Mouse (Mus musculus) MN1 (cell line): ENCODE measurements around the gene Tctn3.

Source experiments
- DNase-seq: peaks from one replicate; pipeline ENCODE4 v3.0.0-alpha.2; 2016; ENCODE audit warnings: low spot score

Gene Tctn3

DNA sequence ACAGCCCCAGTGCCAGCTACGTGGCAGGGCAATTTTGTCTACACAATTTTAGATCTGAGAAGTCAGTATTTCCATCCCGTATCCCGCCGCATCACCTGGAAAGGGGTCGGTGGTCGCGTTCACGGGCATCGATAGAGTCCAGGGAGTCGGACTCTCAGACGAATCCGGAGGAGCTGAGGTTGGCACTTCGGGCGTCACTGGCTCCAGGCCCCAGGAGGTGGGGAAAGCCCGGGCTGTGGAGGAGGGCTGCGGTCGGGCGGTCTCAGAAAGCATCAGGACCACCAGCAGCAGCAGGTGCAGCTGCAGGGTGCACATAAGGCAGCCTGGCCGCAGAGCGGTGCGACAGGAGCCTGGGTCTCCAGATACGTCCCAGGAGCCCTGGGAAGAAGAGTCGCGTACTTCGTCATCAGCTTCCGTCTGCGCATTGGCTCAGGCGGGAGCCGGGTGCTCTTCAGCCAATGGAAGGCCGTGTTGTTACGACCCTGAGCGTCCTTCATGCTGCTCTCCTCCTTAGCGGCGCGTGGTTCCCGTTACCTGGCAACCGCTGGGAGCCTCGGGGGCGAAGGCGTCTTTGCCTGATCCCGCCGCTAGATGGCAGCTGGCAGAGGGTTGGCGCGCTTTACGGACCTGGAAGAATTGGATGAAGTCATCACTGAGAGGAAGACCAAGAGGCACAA, at the start of gene Tctn3, which contains the start of gene Entpd1:
Gene Tctn3, minus strand, starts transcription at position 404 of the 677 bp plus-strand sequence.
Gene Entpd1, plus strand, starts transcription at position 537 of the 677 bp plus-strand sequence.
- peak; percentile 95 for DNase-seq

DNA sequence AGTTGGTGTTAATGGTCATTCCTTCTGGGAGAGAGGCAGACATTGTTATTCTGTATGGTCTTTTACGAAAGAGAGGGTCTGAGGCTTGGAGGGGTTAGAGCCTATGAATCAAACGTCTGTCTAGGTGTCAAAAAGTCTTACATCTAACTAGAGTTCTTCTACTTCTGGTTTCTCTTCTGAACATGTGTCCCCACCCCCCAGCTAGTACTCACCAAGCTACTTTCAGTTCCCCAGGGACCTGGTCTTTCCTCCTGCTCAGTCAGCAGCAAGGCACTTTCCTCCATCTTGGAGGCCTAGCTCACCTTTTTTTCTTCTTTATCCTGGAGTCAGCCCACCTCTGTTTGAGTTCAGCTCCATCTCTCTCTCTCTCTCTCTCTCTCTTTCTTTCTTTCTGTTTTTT, 49.1 kb upstream of the Tctn3 start:
- DNase-seq, result no peak

DNA sequence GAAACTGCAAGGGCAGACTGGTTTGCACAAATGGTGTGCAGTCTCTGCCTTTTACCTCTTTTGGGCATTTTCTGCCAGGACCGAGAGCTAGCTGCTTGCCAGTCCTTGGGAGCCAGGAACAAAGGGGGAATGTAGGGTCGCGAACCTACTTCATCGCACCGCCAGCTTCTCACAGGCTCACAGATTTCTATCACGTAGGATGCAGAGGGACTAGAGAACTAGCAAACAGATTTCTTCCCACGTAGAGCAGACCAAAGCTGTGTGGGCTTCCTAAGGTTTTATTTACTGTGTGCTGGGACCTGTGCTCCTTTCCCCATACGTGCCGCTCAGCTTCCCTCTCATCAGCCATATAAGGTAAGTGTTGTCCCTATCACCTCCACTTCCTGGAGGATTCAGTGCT, 48.5 kb upstream of the Tctn3 start:
- DNase-seq, result no peak

DNA sequence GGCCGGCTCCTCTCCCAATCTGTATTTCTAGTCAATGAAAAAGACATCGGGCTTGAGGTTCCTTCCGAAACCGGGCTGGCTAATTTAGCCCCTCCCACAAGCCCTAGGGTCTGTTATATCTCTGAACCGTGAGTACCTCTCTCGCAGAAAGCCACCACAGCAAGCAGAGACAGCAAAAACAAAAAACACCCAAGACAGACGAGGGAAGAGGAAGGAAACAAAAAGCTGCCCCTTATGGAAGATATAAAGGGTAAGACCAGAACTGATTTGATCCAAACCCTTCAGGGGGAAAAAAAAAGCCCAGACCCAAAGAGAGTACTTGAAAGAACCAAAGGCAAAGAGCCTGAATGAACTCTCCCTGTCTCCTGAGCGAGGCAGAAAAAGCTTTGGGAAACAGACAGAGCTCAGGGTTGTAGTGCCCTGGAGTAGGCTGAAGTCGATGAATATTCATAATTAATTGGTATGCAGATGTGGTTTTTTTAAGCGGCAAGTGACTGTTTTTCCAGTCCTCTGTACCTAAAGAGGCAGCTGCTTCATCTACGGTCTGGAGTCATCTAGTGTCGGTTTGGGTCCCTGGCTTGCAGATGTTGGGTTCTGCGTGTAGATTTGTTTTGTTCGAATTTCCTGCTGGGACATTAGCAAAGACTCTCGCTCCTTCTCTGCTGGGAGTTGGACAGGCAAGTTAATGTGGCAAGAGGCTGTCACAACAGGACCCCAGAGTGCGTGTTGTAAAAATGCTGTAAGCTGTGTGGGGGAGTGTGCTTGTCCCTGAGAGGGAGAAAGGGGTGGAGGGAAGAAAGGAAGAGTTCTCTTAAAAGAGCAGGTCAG, 47.8 kb upstream of the Tctn3 start:
- no peak for DNase-seq

DNA sequence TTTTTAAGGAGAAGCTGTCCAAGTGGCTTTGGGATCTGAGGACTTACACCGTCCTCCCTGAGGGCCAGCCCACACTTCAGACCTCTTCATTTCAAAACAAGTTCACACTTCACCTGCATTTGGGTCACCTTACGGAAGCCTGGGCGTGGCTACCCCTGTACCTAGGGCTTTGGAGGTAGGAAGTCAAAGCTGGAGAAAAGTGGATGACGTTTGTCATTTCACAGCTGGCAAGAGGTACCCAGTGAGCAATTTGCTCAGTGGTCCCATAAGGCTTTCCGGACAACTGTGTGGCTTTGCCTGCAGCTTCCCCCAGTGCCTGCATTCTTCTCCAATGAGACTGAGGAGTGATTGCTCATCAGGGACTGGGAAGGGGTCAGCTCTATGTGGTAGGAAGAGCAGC, 46.9 kb upstream of the Tctn3 start:
- DNase-seq, result no peak

DNA sequence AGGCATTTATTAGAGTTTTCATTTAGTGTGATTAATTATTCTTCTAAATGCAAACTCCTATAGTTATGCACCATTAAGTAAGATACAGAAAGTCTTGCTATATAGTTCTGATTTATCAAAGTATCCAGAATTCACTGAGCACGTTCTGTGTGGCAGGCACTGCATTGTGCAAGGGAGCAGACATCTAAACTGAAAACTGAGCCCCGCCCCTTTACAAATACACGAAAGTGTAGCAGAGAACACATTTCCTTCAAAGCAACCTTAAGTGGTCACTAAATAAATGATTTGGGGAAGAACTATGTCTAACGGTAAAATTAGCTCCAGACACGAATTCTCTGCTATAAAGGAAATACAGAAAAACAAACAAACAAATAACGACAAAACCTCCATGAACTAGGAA, 46.2 kb upstream of the Tctn3 start:
- DNase-seq, result no peak

DNA sequence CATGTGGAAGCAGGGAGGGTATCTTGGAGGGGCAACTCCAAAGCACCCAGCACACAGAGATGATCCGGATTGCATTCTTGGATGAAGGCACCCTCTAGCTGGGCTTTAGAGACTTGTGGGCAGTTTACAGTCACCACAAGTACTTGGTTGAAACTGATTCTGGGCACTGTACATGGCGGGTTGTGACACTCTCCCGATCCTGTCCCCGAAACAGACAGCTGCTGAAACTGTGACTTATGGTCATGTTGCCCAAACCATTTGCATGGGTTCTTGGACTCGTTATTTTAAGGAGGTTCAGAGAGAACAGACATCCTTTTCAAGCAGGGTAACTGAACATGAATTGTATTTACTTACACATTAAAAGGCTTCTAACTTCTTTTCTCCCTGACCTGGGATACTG, 44.2 kb upstream of the Tctn3 start:
- no peak for DNase-seq

DNA sequence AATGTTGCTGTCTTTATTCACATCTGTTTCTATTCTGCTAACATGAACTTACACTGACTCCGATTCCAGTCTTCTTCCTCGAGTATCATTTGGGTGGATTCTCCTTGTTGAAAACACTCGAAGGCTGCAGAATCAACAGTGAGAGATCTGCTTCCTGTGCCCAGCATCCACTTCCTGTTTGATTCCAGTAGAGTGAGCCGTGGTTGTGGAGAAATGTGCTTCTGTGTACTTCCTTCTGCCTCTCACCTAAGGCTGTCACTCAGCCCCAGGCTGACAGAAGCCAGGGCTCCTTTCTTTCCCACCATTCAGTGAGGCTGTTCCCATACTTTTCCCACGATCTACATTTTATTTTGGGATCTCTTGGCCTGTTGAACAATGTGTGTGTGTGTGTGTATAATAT, 38.1 kb upstream of the Tctn3 start:
- DNase-seq, result no peak

DNA sequence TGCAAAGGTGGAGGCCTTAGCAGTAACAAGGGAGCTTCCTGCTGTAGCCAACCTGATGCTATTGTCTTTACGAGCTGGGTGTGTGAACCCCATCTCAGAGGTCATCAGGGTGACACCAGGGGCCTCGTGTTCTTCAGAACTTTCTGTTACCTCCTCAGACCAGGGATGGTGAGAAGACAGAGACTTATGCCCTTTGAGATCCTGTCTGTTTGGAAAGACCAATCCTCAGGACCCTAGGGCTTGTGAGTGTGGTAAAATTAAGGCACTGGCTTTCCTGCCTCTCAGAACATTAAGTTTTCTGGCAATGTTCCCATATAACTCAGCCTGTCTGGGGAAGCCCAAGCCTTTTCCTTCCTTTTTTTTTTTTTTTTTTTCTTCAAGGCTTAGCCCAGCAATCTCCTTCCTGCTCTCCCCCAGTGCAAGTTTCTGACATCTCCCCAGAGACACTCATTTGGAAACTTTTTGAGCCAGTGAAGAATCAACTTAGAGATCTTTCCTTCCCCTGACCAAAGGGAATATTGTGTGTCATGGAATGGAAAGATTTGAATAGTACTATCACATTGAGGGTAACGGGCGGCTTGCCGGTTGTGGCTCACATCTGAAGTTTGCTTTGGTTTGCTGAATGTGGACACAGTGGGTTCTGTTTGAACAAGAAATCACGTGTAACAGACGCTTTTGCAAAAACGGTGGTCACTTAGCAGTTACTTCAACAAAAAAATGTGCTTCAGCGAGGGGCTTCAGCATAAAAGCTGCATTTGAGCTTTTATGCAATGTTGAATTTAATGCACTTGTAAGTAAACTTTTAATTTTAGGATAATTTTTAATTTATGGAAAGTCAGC, 35.5 kb upstream of the Tctn3 start:
- DNase-seq, result no peak

DNA sequence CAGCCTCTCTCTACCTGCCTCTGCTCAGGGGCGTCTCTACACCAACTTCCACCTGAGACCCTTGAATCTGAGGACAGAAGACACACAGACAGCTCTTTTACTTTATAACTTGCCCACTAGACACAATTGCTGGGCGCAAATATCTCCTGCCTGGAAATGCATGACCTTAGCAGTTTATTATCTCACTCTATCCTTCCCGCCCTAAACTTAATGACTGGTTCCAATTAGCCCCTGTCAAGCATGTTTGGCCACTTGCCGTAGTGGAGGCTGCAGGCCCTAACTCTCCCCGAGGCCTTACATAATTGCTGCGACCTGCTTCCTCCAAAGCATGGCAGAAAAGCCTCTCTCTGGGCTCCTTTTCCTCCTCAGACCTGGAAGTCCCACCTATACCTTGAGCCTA, 34.3 kb upstream of the Tctn3 start:
- no peak for DNase-seq

DNA sequence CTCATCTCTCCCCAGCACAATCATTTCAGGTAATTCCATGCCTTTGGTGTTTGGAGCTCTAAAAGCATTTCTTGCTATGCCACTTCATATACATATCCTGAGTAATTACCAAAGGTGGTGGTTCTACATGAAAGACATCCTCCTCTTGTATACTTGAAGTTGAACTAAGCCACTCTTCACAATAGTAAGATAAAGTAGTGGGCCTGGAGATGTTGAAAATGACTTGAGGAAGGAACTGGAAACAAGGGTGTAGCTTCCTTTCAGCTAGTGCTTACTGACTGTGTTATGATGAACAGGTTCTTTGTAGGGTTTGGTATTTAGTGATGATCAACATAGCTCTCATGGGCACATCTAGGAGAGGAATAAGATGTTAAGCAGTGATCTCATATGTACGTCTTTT, 31.8 kb upstream of the Tctn3 start:
- no peak for DNase-seq

DNA sequence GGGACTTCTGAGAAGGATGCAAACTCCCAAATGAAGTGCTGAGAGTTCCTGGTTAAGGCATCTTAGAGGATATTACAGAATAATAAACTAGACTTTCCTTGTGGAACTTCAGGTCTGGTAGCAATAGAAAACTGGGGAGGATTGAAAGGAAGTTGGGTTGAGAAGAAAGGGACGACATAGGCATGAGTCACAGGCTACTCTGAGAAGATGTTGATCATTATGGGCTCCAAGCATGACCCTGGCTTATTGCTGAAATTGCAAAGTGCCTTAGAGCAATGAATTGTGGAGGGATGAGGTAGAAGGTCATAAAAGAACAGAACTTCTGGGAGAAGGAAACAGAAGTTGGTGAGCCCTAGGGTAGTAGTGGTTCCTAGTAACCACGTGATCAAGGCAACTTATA, 28.8 kb upstream of the Tctn3 start:
- DNase-seq, result no peak

DNA sequence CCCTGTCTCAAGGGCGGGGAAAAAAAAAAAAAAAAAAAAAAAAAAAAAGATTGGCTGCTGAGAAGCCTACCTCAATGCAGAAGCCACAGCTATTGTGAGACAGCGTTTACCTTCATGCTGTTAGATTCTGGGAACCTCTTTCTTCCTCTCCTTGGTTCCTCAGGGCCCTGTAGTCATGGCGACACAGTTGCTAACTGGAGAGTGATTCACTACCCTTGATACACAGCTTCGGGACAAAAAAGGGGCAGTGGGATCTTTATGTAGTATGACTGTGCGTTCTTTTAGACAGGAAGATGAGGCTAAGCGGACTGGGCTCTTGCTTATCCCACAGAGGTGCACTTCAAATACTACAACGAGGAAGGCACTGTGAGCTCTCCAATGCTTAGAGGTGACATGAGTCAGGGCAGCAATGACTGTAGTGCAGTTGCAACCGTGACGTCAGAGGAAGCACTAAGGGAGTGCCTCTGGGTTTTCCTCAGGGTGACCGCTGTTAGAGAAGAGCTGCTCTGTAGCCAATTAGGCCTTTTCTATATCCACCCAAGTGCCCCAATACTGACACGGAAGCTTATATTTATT, 27.8 kb upstream of the Tctn3 start:
- DNase-seq, result no peak

DNA sequence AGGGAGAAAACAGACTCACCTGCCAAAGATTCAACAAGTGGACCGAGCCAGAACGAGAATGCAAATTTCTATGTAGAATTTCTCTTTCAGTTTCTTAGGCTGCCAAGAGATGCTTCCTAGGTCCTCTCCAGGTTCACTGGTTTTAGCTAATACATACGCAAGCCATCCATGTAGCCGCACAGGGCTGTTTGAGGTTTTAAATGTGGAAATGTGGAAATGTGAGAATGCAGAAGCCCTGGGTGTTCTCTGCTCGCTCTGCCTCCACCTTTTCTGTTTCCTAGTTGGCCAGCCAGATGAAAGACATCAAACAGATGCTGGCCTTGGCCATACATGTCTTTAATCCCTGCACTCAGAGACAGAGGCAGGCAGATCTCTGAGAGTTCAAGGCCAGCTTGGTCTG, 26.5 kb upstream of the Tctn3 start:
- DNase-seq, result no peak

DNA sequence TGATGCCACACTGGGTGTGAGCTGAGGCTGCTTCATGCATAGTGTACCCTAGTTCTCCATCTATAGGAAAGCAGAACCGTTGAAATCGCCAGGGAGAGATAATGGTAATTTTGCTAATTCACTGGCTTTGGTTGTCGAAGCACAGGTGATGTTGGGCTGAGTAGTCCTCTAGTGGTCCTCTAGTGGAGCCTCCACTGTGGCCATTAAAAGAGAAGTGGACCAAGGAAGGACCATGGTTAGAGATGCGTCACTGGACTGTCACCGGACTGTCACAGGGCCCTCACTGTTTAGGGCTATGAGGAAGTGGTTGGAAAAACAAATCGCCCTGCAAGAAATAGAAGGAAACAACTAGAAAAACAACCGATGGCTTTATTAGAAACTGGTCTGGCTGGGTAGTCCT, 25.6 kb upstream of the Tctn3 start:
- DNase-seq, result no peak

DNA sequence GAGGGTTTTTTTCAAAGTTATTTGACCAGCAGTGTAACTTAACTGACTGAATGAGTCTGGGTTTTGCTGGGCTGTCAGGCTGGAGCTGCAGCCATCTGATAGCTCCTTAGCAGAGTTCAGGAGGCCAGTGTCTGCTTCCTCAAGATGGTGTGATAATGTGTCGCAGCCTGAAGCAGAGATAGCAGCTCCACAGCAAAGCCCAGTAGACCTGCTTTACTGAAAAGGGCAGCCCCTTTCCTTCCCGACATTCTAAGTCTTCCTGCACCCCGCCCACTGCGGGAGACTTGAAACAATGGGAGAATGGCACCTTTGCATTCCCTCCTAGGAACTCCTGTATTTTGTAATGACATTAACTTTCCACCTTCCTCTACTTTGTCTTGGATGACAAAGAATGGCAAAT, 25.1 kb upstream of the Tctn3 start:
- DNase-seq, result no peak

DNA sequence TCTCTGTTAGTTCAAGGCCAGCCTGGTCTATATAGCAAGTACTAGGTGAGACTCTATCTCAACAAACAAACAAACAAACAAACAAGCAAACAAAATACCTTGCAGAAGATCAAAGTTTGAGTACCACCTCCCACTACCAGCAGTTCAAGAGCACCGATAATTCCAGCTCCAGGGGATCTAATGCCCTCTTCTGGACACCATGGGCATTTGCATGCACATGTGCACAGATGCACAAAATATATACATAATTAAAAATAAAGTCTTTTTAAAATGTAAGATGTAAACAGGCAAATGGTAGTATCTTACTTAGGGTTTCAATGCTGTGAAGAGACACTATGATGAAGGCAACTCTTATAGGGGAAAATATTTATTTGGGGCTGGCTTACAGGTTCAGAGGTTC, 21.1 kb upstream of the Tctn3 start:
- DNase-seq, result no peak

DNA sequence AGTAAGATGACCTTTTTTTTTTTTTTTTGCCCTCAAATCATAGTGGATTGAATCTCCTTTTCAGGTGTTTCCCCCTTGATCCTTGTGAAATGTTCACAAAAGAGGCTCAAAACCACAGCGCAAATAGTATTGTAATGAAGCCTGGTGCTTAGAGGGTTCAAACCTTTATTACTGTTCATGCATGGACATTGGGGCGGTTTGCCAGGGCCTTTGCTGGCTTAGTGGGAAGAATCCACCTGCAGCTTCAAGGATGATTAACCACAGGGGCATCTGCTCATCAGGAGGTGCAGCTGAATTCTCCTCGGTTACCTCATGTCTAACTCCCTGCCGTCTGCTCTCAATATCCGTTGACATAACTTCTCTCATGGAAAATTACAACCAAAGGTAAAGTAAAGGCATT, 20.6 kb upstream of the Tctn3 start:
- DNase-seq, result no peak

DNA sequence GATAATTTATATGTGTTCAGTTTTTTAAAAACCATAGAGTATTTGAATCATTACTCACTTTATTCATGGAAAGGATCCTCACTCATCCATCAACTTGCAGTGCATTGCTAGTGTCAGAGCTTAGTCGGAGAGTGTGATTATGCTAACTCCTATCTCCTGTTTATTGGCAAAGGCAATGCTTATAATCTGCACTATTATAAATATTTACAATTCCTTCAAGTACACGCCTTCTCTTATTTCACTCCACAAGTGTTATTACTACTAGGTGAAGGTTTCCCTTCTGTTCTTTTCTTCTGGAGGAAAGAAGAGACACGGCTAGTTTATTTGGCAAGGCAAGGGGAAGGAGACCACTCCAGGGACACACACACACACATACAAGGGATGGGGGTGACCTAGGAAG, 20.2 kb upstream of the Tctn3 start:
- no peak for DNase-seq

DNA sequence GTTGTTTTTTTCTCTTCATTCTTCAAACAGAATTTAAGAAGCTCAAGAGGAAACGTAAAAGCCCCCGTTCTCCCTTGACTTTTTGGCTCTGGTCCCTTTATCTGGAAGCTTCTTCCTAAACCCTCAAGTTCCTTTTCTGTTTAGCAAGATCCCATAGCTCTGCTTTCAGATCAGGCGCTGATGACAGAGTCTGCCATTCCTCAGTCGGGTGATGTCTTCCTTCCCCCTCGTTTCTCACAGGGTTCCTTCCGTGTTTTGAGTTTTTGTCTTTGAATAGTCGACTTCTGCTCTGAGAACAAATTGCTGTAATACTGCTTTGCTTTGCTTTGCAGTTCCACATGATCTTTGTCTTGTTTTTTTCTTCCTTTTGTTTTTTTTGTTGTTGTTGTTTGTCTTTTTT, 18.6 kb upstream of the Tctn3 start:
- DNase-seq, result no peak

DNA sequence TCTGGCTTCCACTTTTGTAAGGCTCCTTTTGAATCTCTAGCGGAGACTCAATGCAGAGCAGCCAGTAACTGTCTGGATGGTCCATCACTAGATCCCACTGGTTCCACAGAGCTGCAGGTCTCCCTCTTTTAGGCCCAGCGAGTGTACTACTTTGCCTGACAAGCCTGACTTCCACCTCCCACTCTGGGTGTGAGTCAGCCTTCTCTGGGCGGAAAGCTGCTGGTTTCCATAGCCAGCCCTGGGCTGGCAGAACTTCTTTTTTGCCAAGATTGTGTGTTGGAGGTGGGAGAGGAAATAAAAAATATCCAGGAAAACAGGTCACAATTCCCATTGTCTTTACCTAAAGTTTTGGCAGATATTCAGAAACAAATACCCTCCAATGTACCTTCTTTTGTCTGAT, 18.1 kb upstream of the Tctn3 start:
- no peak for DNase-seq

DNA sequence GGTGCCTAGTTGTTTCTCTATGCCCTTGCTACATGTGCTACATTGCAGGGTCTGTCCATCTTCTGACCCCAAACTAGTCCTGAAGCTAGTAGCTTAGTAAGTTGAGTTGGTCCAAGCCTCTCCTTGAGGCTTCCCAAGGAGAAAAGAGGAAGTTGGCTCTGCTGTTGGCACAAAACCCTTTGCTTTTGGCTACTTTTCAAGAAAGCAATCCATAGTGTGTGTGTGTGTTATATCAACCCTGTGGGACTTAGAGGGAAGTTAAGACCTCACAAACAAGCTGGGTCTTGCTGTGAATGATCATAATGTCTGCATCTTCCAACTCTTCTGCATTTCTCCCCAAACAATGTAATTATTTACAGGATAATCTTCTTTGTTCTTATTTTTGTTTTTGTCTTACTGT, 16.9 kb upstream of the Tctn3 start:
- no peak for DNase-seq

DNA sequence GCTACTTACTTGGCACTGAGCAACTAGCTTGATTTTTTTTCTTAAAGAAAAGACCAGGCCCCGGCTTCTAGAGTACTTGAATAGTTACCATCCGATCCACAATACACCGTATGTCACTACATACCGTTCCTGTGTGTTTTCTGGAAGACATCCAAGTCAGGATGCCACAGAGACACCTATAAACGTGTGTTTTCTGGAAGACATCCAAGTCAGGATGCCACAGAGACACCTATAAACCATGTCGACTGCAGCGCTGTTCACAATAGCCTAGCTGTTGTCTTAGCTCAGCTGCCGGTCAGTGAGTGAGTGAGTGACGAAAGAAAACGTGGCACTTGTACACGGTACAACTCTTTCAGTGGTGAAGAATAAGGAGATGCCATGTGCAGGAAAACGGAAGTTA, 13.9 kb upstream of the Tctn3 start:
- no peak for DNase-seq
